Mouse (Mus musculus): ENCODE measurements around the gene Zfpm1. TPM values are rescaled to one million over a fixed set of nuclear protein-coding genes. Genes with fewer than 3 reads are reported as not detected.

Zfpm1 gene
- polyA plus RNA-seq (2016; fragmentation: Nextera tagmentation; extraction: Ambion mirVana) = 0.82 and 0.88 TPM in 2 replicates

- peaks cover 61% of the 10 kb centered on the region for H3K27me3 ChIP-seq (ENCODE audit: poor library complexity, severe bottlenecking)
- H3K4me1 ChIP-seq = peaks cover 76% of the 10 kb centered on the region
- peak within 1 kb of the TSS; percentile 69 for H3K4me3 ChIP-seq
- no peak for DNase-seq (ENCODE audit: extremely low spot score, low spot score)
- peak within 1 kb of the TSS; percentile 88 for H3K27ac ChIP-seq
- no peaks in the 10 kb centered on the region for H3K36me3 ChIP-seq (replicated peaks)
- no peaks in the 10 kb centered on the region for H3K9me3 ChIP-seq
- WGBS = 2% methylated on average over 57 of the region's 60 CpGs
These were observed at the start of gene Zfpm1 for GRCm38 (mm10) chr8:122282035-122282358. Gene Zfpm1 (plus strand): TSS chr8:122282141.

- H3K27me3 ChIP-seq (ENCODE audit: poor library complexity, severe bottlenecking) = peaks cover 56% of the 10 kb centered on the region
- H3K4me1 ChIP-seq = peaks cover 56% of the 10 kb centered on the region
- peak; percentile 30 for DNase-seq (ENCODE audit: extremely low spot score, low spot score)
- H3K4me3 ChIP-seq = no peak overlapping the region
- no peak overlapping the region; the same call in 1 of the 2 replicates for H3K27ac ChIP-seq
- H3K36me3 ChIP-seq (replicated peaks) = no peaks in the 10 kb centered on the region
- WGBS = 38% methylated on average over 11 of the region's 11 CpGs
- H3K9me3 ChIP-seq = no peaks in the 10 kb centered on the region
These were observed 47.9 kb upstream of the Zfpm1 start for GRCm38 (mm10) chr8:122234055-122234454.

GRCm38 (mm10) chr8:122236521-122236920, 45.4 kb upstream of the Zfpm1 start:
- 94% methylated on average over 3 of the region's 3 CpGs for WGBS
- Histone ChIP-seq H3K4me1 (peaks cover 41% of the 10 kb centered on the region), H3K36me3 (replicated peaks) (no peaks in the 10 kb centered on the region), H3K27ac (no peak overlapping the region), H3K27me3 (ENCODE audit: poor library complexity, severe bottlenecking) (peaks cover 32% of the 10 kb centered on the region), H3K9me3 (no peaks in the 10 kb centered on the region), H3K4me3 (no peak overlapping the region)
- DNase-seq (ENCODE audit: extremely low spot score, low spot score) = no peak

GRCm38 (mm10) chr8:122238225-122238624, 43.7 kb upstream of the Zfpm1 start:
- H3K27ac ChIP-seq = no peak overlapping the region
- peaks cover 15% of the 10 kb centered on the region for H3K27me3 ChIP-seq (ENCODE audit: poor library complexity, severe bottlenecking)
- no peaks in the 10 kb centered on the region for H3K36me3 ChIP-seq (replicated peaks)
- WGBS = 83% methylated on average over 11 of the region's 11 CpGs
- DNase-seq (ENCODE audit: extremely low spot score, low spot score) = no peak
- no peaks in the 10 kb centered on the region for H3K9me3 ChIP-seq
- H3K4me1 ChIP-seq = peaks cover 27% of the 10 kb centered on the region
- H3K4me3 ChIP-seq = no peak overlapping the region

- WGBS = 80% methylated on average over 8 of the region's 8 CpGs
- no peak for DNase-seq (ENCODE audit: extremely low spot score, low spot score)
- Histone ChIP-seq H3K4me3 (no peak overlapping the region), H3K9me3 (no peaks in the 10 kb centered on the region), H3K4me1 (peaks cover 23% of the 10 kb centered on the region), H3K27ac (no peak overlapping the region), H3K36me3 (replicated peaks) (no peaks in the 10 kb centered on the region), H3K27me3 (ENCODE audit: poor library complexity, severe bottlenecking) (0 out of 2 replicates have a peak, but pooled peaks cover 10% of the 10 kb centered on the region)
These were observed 43.2 kb upstream of the Zfpm1 start for GRCm38 (mm10) chr8:122238731-122239130.

- 89% methylated on average over 16 of the region's 16 CpGs for WGBS
- H3K27me3 ChIP-seq (ENCODE audit: poor library complexity, severe bottlenecking) = no peaks in the 10 kb centered on the region
- H3K27ac ChIP-seq = no peak overlapping the region
- DNase-seq (ENCODE audit: extremely low spot score, low spot score) = no peak
- no peaks in the 10 kb centered on the region for H3K36me3 ChIP-seq (replicated peaks)
- H3K4me3 ChIP-seq = no peak overlapping the region
- no peaks in the 10 kb centered on the region for H3K9me3 ChIP-seq
- peaks cover 13% of the 10 kb centered on the region for H3K4me1 ChIP-seq
These were observed 41.5 kb upstream of the Zfpm1 start for GRCm38 (mm10) chr8:122240241-122241026.

- Histone ChIP-seq H3K27ac (no peak overlapping the region), H3K36me3 (replicated peaks) (no peaks in the 10 kb centered on the region), H3K9me3 (no peaks in the 10 kb centered on the region), H3K4me3 (no peak overlapping the region), H3K27me3 (ENCODE audit: poor library complexity, severe bottlenecking) (no peaks in the 10 kb centered on the region), H3K4me1 (peaks cover 31% of the 10 kb centered on the region)
- DNase-seq (ENCODE audit: extremely low spot score, low spot score) = no peak
- 87% methylated on average over 4 of the region's 4 CpGs for WGBS
These were observed 38.6 kb upstream of the Zfpm1 start for GRCm38 (mm10) chr8:122243310-122243709.

GRCm38 (mm10) chr8:122245161-122245560, 36.8 kb upstream of the Zfpm1 start:
- no peaks in the 10 kb centered on the region for H3K36me3 ChIP-seq (replicated peaks)
- DNase-seq (ENCODE audit: extremely low spot score, low spot score) = no peak
- no peak overlapping the region for H3K27ac ChIP-seq
- peaks cover 24% of the 10 kb centered on the region for H3K4me1 ChIP-seq
- no peaks in the 10 kb centered on the region for H3K9me3 ChIP-seq
- 0 out of 2 replicates have a peak, but pooled peaks cover 2% of the 10 kb centered on the region for H3K27me3 ChIP-seq (ENCODE audit: poor library complexity, severe bottlenecking)
- 86% methylated on average over 6 of the region's 6 CpGs for WGBS
- no peak overlapping the region for H3K4me3 ChIP-seq

GRCm38 (mm10) chr8:122246257-122247211, 35.4 kb upstream of the Zfpm1 start:
- no peak overlapping the region for H3K4me3 ChIP-seq
- H3K27me3 ChIP-seq (ENCODE audit: poor library complexity, severe bottlenecking) = 0 out of 2 replicates have a peak, but pooled peaks cover 4% of the 10 kb centered on the region
- no peaks in the 10 kb centered on the region for H3K36me3 ChIP-seq (replicated peaks)
- 48% methylated on average over 12 of the region's 12 CpGs for WGBS
- no peaks in the 10 kb centered on the region for H3K9me3 ChIP-seq
- peaks cover 19% of the 10 kb centered on the region for H3K4me1 ChIP-seq
- H3K27ac ChIP-seq = peak overlapping the region; percentile 51; the same call in 1 of the 2 replicates
- no peak for DNase-seq (ENCODE audit: extremely low spot score, low spot score)

- Histone ChIP-seq H3K36me3 (replicated peaks) (no peaks in the 10 kb centered on the region), H3K27ac (no peak overlapping the region), H3K4me3 (no peak overlapping the region), H3K27me3 (ENCODE audit: poor library complexity, severe bottlenecking) (peaks cover 23% of the 10 kb centered on the region), H3K9me3 (no peaks in the 10 kb centered on the region), H3K4me1 (peaks cover 7% of the 10 kb centered on the region)
- WGBS = 80% methylated on average over 1 of the region's 1 CpGs
- no peak for DNase-seq (ENCODE audit: extremely low spot score, low spot score)
These were observed 30.2 kb upstream of the Zfpm1 start for GRCm38 (mm10) chr8:122251739-122252138.

GRCm38 (mm10) chr8:122252366-122252765, 29.6 kb upstream of the Zfpm1 start:
- Histone ChIP-seq H3K27ac (no peak overlapping the region), H3K36me3 (replicated peaks) (no peaks in the 10 kb centered on the region), H3K4me3 (no peak overlapping the region), H3K27me3 (ENCODE audit: poor library complexity, severe bottlenecking) (peaks cover 23% of the 10 kb centered on the region), H3K9me3 (no peaks in the 10 kb centered on the region), H3K4me1 (peaks cover under 1% of the 10 kb centered on the region; the same call in 1 of the 2 replicates)
- WGBS = 61% methylated on average over 5 of the region's 5 CpGs
- no peak for DNase-seq (ENCODE audit: extremely low spot score, low spot score)

GRCm38 (mm10) chr8:122259351-122259750, 22.6 kb upstream of the Zfpm1 start:
- Histone ChIP-seq H3K27me3 (ENCODE audit: poor library complexity, severe bottlenecking) (peaks cover 47% of the 10 kb centered on the region), H3K27ac (no peak overlapping the region), H3K4me1 (peaks cover 6% of the 10 kb centered on the region; the same call in 1 of the 2 replicates), H3K9me3 (no peaks in the 10 kb centered on the region), H3K4me3 (no peak overlapping the region), H3K36me3 (replicated peaks) (no peaks in the 10 kb centered on the region)
- WGBS = 62% methylated on average over 2 of the region's 2 CpGs
- peak; percentile 75 for DNase-seq (ENCODE audit: extremely low spot score, low spot score)
